Mouse (Mus musculus) limb, embryonic 14.5 days (tissue): ENCODE results near the gene Zfp114. TPM values are rescaled to one million over a fixed set of nuclear protein-coding genes. Genes with fewer than 3 reads are reported as not detected.

Experiments
- ATAC-seq: fragments of 200-750 bp; cut with Nextera tagmentation; 2 replicates; pipeline ENCODE4 v1.8.0; 2017; ENCODE audit warnings: low read depth, moderate number of reproducible peaks, moderate TSS enrichment; ENCODE audit not compliant: low FRiP score
- DNase-seq: peaks from one replicate; pipeline ENCODE4 v3.0.0-alpha.2; 2015; ENCODE audit warnings: low spot score
- H3K27ac ChIP-seq: fragments of 300-500 bp; sonication (generic); replicated peaks from 2 replicates; pipeline ENCODE4 v1.5.1; 2014; ENCODE audit warnings: low read depth, mild to moderate bottlenecking, low read length, moderate library complexity, mixed read lengths
- H3K27me3 ChIP-seq: fragments of 300-500 bp; sonication (generic); 2 replicates; pipeline ENCODE4 v1.6.1; 2014; ENCODE audit warnings: low read length, mixed read lengths; ENCODE audit not compliant: control insufficient read depth, insufficient read depth
- H3K36me3 ChIP-seq: fragments of 300-500 bp; sonication (generic); 2 replicates; pipeline ENCODE4 v1.6.1; 2014; ENCODE audit warnings: mild to moderate bottlenecking, low read length, moderate library complexity, mixed read lengths; ENCODE audit not compliant: control insufficient read depth, insufficient read depth
- H3K4me1 ChIP-seq: fragments of 300-500 bp; sonication (generic); 2 replicates; pipeline ENCODE4 v1.6.1; 2014; ENCODE audit warnings: antibody characterized with exemption, low read length, mixed read lengths; ENCODE audit not compliant: control insufficient read depth, insufficient read depth
- H3K4me2 ChIP-seq: fragments of 300-500 bp; sonication (generic); replicated peaks from 2 replicates; pipeline ENCODE4 v1.6.1; 2014; ENCODE audit warnings: low read depth, mild to moderate bottlenecking, low read length, moderate library complexity; ENCODE audit not compliant: severe bottlenecking
- H3K4me3 ChIP-seq: fragments of 300-500 bp; sonication (generic); replicated peaks from 2 replicates; pipeline ENCODE4 v1.5.1; 2014; ENCODE audit warnings: low read length
- H3K9ac ChIP-seq: fragments of 300-500 bp; sonication (generic); 2 replicates; pipeline ENCODE4 v1.6.1; 2014; ENCODE audit warnings: mild to moderate bottlenecking, low read depth, low read length, moderate library complexity; ENCODE audit not compliant: severe bottlenecking
- H3K9me3 ChIP-seq: fragments of 300-500 bp; sonication (generic); 2 replicates; pipeline ENCODE4 v1.6.1; 2016; ENCODE audit warnings: low read length; ENCODE audit not compliant: control insufficient read depth
- POLR2A ChIP-seq: fragments of 200-500 bp; IDR thresholded peaks from 2 replicates; pipeline ENCODE4 v1.8.0; 2012; ENCODE audit warnings: inconsistent platforms, mild to moderate bottlenecking, moderate library complexity, borderline replicate concordance; ENCODE audit not compliant: insufficient read depth, insufficient read length; ENCODE audit errors: extremely low read depth
- WGBS: fragments of 180-500 bp; shearing (Covaris S2); extraction: QIAGEN DNeasy Blood & Tissue Kit; methylation state at CpG from one replicate; pipeline ENCODE4 v1.1.7; 2014; 5-methylcytosine and 5-hydroxymethylcytosine counted together
- polyA plus RNA-seq, 2 experiments: library from polyadenylated mRNA; depleted of rRNA in 1 of 2; stranded (reverse) in 1 of 2; unstranded in 1 of 2; fragments of >200 nt; fragmentation: Nextera tagmentation in 1 of 2; extraction: Ambion mirVana in 1 of 2; gene quantifications; 2 replicates each; pipeline versions ENCODE4 v1.2.1 to v1.2.3; 2012 to 2014

Gene Zfp114
- polyA plus RNA-seq, 2 experiments, result 3.2 to 4.0 TPM

GRCm38 (mm10) chr7:24210296-24210695, 35.4 kb downstream of the Zfp114 start:
- H3K9me3 ChIP-seq, result no peaks in the 10 kb centered on the region
- H3K4me3 ChIP-seq, result no peak overlapping the region
- WGBS, result 67% methylated on average over 2 of the region's 2 CpGs
- peaks cover 4% of the 10 kb centered on the region; the same call in 1 of the 2 replicates for H3K36me3 ChIP-seq
- no peak for DNase-seq
- no peaks in the 10 kb centered on the region for H3K4me1 ChIP-seq
- H3K27me3 ChIP-seq, result no peaks in the 10 kb centered on the region
- no peak for TF ChIP-seq POLR2A
- H3K4me2 ChIP-seq, result no peak overlapping the region
- H3K27ac ChIP-seq, result no peak overlapping the region
- no peak for ATAC-seq
- H3K9ac ChIP-seq, result no peak overlapping the region

- H3K36me3 ChIP-seq, result no peaks in the 10 kb centered on the region
- H3K9me3 ChIP-seq, result no peaks in the 10 kb centered on the region
- ATAC-seq (no peak), DNase-seq (no peak)
- H3K9ac ChIP-seq, result no peak within 1 kb of the TSS
- no peak within 1 kb of the TSS for H3K4me3 ChIP-seq
- no peak within 1 kb of the TSS for H3K4me2 ChIP-seq
- no peaks in the 10 kb centered on the region for H3K27me3 ChIP-seq
- H3K4me1 ChIP-seq, result no peaks in the 10 kb centered on the region
- 78% methylated on average over 5 of the region's 5 CpGs for WGBS
- no peak within 1 kb of the TSS for H3K27ac ChIP-seq
- no peak for TF ChIP-seq POLR2A
Measured at GRCm38 (mm10) chr7:24211343-24211742, 36.5 kb downstream of the Zfp114 start, which contains the start of gene Zfp111. Gene Zfp111 (minus strand): TSS chr7:24211443.

Other genes with a start within 250 kb of the Zfp114 start
- gene Vmn1r179, start 248.1 kb upstream of the Zfp114 start, polyA plus RNA-seq (2012; rRNA removed), result not detected in 2 replicates
- gene Vmn1r179, start 248.1 kb upstream of the Zfp114 start, polyA plus RNA-seq (2014; fragmentation: Nextera tagmentation; extraction: Ambion mirVana), result not detected in 2 replicates
- gene Vmn1r180, start 224.4 kb upstream of the Zfp114 start, polyA plus RNA-seq (2012; rRNA removed), result not detected in 2 replicates
- gene Vmn1r180, start 224.4 kb upstream of the Zfp114 start, polyA plus RNA-seq (2014; fragmentation: Nextera tagmentation; extraction: Ambion mirVana), result not detected in 2 replicates
- gene Vmn1r181, start 200.4 kb upstream of the Zfp114 start, polyA plus RNA-seq (2012; rRNA removed), result not detected in 2 replicates
- gene Vmn1r181, start 200.4 kb upstream of the Zfp114 start, polyA plus RNA-seq (2014; fragmentation: Nextera tagmentation; extraction: Ambion mirVana), result not detected in 2 replicates
- not detected in 2 replicates for gene V1rd19, start 173.4 kb upstream of the Zfp114 start, polyA plus RNA-seq (2012; rRNA removed)
- gene V1rd19, start 173.4 kb upstream of the Zfp114 start, polyA plus RNA-seq (2014; fragmentation: Nextera tagmentation; extraction: Ambion mirVana), result not detected in 2 replicates
- not detected in 2 replicates for gene Vmn1r183, start 121.8 kb upstream of the Zfp114 start, polyA plus RNA-seq (2012; rRNA removed)
- gene Vmn1r183, start 121.8 kb upstream of the Zfp114 start, polyA plus RNA-seq (2014; fragmentation: Nextera tagmentation; extraction: Ambion mirVana), result not detected in 2 replicates
- 24.0 and 24.4 TPM in 2 replicates for gene Zfp180, start 93.1 kb upstream of the Zfp114 start, polyA plus RNA-seq (2012; rRNA removed)
- gene Zfp180, start 93.1 kb upstream of the Zfp114 start, polyA plus RNA-seq (2014; fragmentation: Nextera tagmentation; extraction: Ambion mirVana), result 19.6 and 21.9 TPM in 2 replicates
- 3.6 and 5.1 TPM in 2 replicates for gene Zfp112, start 62.7 kb upstream of the Zfp114 start, polyA plus RNA-seq (2012; rRNA removed)
- 5.9 and 8.5 TPM in 2 replicates for gene Zfp112, start 62.7 kb upstream of the Zfp114 start, polyA plus RNA-seq (2014; fragmentation: Nextera tagmentation; extraction: Ambion mirVana)
- gene Zfp235, start 40.9 kb upstream of the Zfp114 start, polyA plus RNA-seq (2012; rRNA removed), result 13.5 and 16.7 TPM in 2 replicates
- 17.5 and 20.9 TPM in 2 replicates for gene Zfp235, start 40.9 kb upstream of the Zfp114 start, polyA plus RNA-seq (2014; fragmentation: Nextera tagmentation; extraction: Ambion mirVana)
- gene Zfp111, start 36.4 kb downstream of the Zfp114 start, polyA plus RNA-seq (2012; rRNA removed), result 6.1 and 7.0 TPM in 2 replicates
- 12.7 TPM in 2 replicates for gene Zfp111, start 36.4 kb downstream of the Zfp114 start, polyA plus RNA-seq (2014; fragmentation: Nextera tagmentation; extraction: Ambion mirVana)
- 4.4 and 4.7 TPM in 2 replicates for gene Zfp109, start 62.5 kb downstream of the Zfp114 start, polyA plus RNA-seq (2012; rRNA removed)
- 3.7 and 5.5 TPM in 2 replicates for gene Zfp109, start 62.5 kb downstream of the Zfp114 start, polyA plus RNA-seq (2014; fragmentation: Nextera tagmentation; extraction: Ambion mirVana)
- 3.1 and 4.1 TPM in 2 replicates for gene Zfp108, start 79.7 kb downstream of the Zfp114 start, polyA plus RNA-seq (2012; rRNA removed)
- gene Zfp108, start 79.7 kb downstream of the Zfp114 start, polyA plus RNA-seq (2014; fragmentation: Nextera tagmentation; extraction: Ambion mirVana), result 4.8 and 6.1 TPM in 2 replicates
- 5.8 and 6.2 TPM in 2 replicates for gene Zfp93, start 95.4 kb downstream of the Zfp114 start, polyA plus RNA-seq (2012; rRNA removed)
- 8.2 and 14.2 TPM in 2 replicates for gene Zfp93, start 95.4 kb downstream of the Zfp114 start, polyA plus RNA-seq (2014; fragmentation: Nextera tagmentation; extraction: Ambion mirVana)
- gene Zfp61, start 126.2 kb downstream of the Zfp114 start, polyA plus RNA-seq (2012; rRNA removed), result 36.8 and 45.0 TPM in 2 replicates
- 38.7 and 39.7 TPM in 2 replicates for gene Zfp61, start 126.2 kb downstream of the Zfp114 start, polyA plus RNA-seq (2014; fragmentation: Nextera tagmentation; extraction: Ambion mirVana)
- 13.8 and 14.4 TPM in 2 replicates for gene Zfp94, start 141.6 kb downstream of the Zfp114 start, polyA plus RNA-seq (2012; rRNA removed)
- gene Zfp94, start 141.6 kb downstream of the Zfp114 start, polyA plus RNA-seq (2014; fragmentation: Nextera tagmentation; extraction: Ambion mirVana), result 11.7 and 12.6 TPM in 2 replicates
- gene Tescl, start 158.9 kb downstream of the Zfp114 start, polyA plus RNA-seq (2012; rRNA removed), result 0.13 and 0.38 TPM in 2 replicates
- gene Tescl, start 158.9 kb downstream of the Zfp114 start, polyA plus RNA-seq (2014; fragmentation: Nextera tagmentation; extraction: Ambion mirVana), result not detected in 2 replicates
- gene Lypd5, start 174.1 kb downstream of the Zfp114 start, polyA plus RNA-seq (2012; rRNA removed), result 0.09 and 0.50 TPM in 2 replicates
- 0.62 and 3.1 TPM in 2 replicates for gene Lypd5, start 174.1 kb downstream of the Zfp114 start, polyA plus RNA-seq (2014; fragmentation: Nextera tagmentation; extraction: Ambion mirVana)
- gene Kcnn4, start 195.2 kb downstream of the Zfp114 start, polyA plus RNA-seq (2012; rRNA removed), result 2.4 and 3.3 TPM in 2 replicates
- gene Kcnn4, start 195.2 kb downstream of the Zfp114 start, polyA plus RNA-seq (2014; fragmentation: Nextera tagmentation; extraction: Ambion mirVana), result 1.8 and 2.4 TPM in 2 replicates
- 44.3 and 53.4 TPM in 2 replicates for gene Smg9, start 224.6 kb downstream of the Zfp114 start, polyA plus RNA-seq (2012; rRNA removed)
- 21.0 and 23.2 TPM in 2 replicates for gene Smg9, start 224.6 kb downstream of the Zfp114 start, polyA plus RNA-seq (2014; fragmentation: Nextera tagmentation; extraction: Ambion mirVana)